Comparison of ENCODE assay signal across 11 mouse cellular contexts in genomic region chr5:31252795-31253545, GRCm38 (mm10). TPM values are rescaled to one million over a fixed set of nuclear protein-coding genes. Genes with fewer than 3 reads are reported as not detected.
DNase-seq lines count a peak whose midpoint lies in the region; ATAC-seq and TF ChIP-seq lines count a peak whose summit lies in the region.
"Had no signal": no experiment of that assay in that cellular context is flagged by ENCODE, and none has a peak within 500 bp of the region (broad histone marks: within the 10 kb centered on the region; RNA-seq: fewer than 3 reads in every experiment).

No protein-coding gene starts in this region.

- DNase-seq in heart, adult 2 months = no peak
- no peak for DNase-seq in heart, postnatal 10 days
- no peak for DNase-seq in lung, postnatal 36 days
- peak; percentile 65 for DNase-seq in forelimb bud, embryonic 11.5 days (ENCODE audit: low read depth, low spot score)

- no peak for TF ChIP-seq CTCF in heart, adult 2 months (IDR thresholded peaks at IDR 0.05)

- peak overlapping the region; percentile 59 for H3K4me2 ChIP-seq in lung, embryonic 16.5 days (ENCODE audit: low read depth, low read length)
- peak overlapping the region; percentile 52 for H3K4me2 ChIP-seq in stomach, embryonic 15.5 days
- H3K4me2 ChIP-seq in midbrain, embryonic 16.5 days (ENCODE audit: low read length) = no peak overlapping the region
- H3K4me2 ChIP-seq in forebrain, embryonic 16.5 days (ENCODE audit: low read length) = no peak overlapping the region

- TF ChIP-seq EP300 in heart, adult 2 months (IDR thresholded peaks at IDR 0.05; ENCODE audit: insufficient read depth, low read depth, low read length) = no peak

- ATAC-seq in lung, embryonic 16.5 days (ENCODE audit: low read depth) = no peak
- ATAC-seq in stomach, embryonic 15.5 days (ENCODE audit: insufficient read depth, low FRiP score, low read depth) = no peak
- no peak for ATAC-seq in midbrain, embryonic 16.5 days
- ATAC-seq in forebrain, embryonic 16.5 days = no peak

- no peaks in the 10 kb centered on the region for H3K9me3 ChIP-seq in lung, embryonic 16.5 days (ENCODE audit: control insufficient read depth, low read length)
- H3K9me3 ChIP-seq in stomach, embryonic 15.5 days = no peaks in the 10 kb centered on the region
- H3K9me3 ChIP-seq in midbrain, embryonic 16.5 days (replicated peaks; ENCODE audit: control insufficient read depth, low read length, poor library complexity, severe bottlenecking) = no peaks in the 10 kb centered on the region
- no peaks in the 10 kb centered on the region for H3K9me3 ChIP-seq in forebrain, embryonic 16.5 days (ENCODE audit: control insufficient read depth, low read length)
- H3K9me3 ChIP-seq: hindbrain, embryonic 12.5 days had no signal

- no peak overlapping the region for H3K4me3 ChIP-seq in heart, adult 2 months
- H3K4me3 ChIP-seq in lung, embryonic 16.5 days (ENCODE audit: low read length) = peak overlapping the region; percentile 49
- H3K4me3 ChIP-seq in stomach, embryonic 15.5 days (replicated peaks) = peak overlapping the region; percentile 45
- H3K4me3 ChIP-seq in midbrain, embryonic 16.5 days (ENCODE audit: low read depth, low read length) = no peak overlapping the region
- no peak overlapping the region for H3K4me3 ChIP-seq in forebrain, embryonic 16.5 days (replicated peaks; ENCODE audit: low read length)

- no peaks in the 10 kb centered on the region for H3K27me3 ChIP-seq in heart, adult 2 months (ENCODE audit: control insufficient read depth, insufficient read depth, low read length)
- no peaks in the 10 kb centered on the region for H3K27me3 ChIP-seq in lung, embryonic 16.5 days (ENCODE audit: control insufficient read depth, insufficient read depth, low read depth, low read length)
- H3K27me3 ChIP-seq in stomach, embryonic 15.5 days (replicated peaks) = no peaks in the 10 kb centered on the region
- H3K27me3 ChIP-seq in midbrain, embryonic 16.5 days (ENCODE audit: control insufficient read depth, insufficient read depth, low read depth, low read length) = no peaks in the 10 kb centered on the region
- H3K27me3 ChIP-seq in forebrain, embryonic 16.5 days (replicated peaks; ENCODE audit: control insufficient read depth, insufficient read depth, low read length) = no peaks in the 10 kb centered on the region

- 81% methylated on average over 16 of the region's 16 CpGs for WGBS in heart, adult 2 months
- 67% methylated on average over 16 of the region's 16 CpGs for WGBS in lung, embryonic 16.5 days
- 71% methylated on average over 16 of the region's 16 CpGs for WGBS in stomach, embryonic 15.5 days
- WGBS in midbrain, embryonic 16.5 days = 83% methylated on average over 16 of the region's 16 CpGs
- 81% methylated on average over 16 of the region's 16 CpGs for WGBS in forebrain, embryonic 16.5 days

- H3K79me2 ChIP-seq in heart, adult 2 months (replicated peaks; ENCODE audit: control insufficient read depth, insufficient read depth, low read length) = no peaks in the 10 kb centered on the region

- no peak for TF ChIP-seq POLR2A in heart, adult 2 months (IDR thresholded peaks at IDR 0.05; ENCODE audit: insufficient read depth, low read depth, low read length)

- H3K9ac ChIP-seq in heart, adult 2 months (ENCODE audit: low read depth, low read length) = no peak overlapping the region
- H3K9ac ChIP-seq in lung, embryonic 16.5 days (ENCODE audit: low read length) = peak overlapping the region; percentile 63
- H3K9ac ChIP-seq in stomach, embryonic 15.5 days = no peak overlapping the region
- H3K9ac ChIP-seq in midbrain, embryonic 16.5 days (ENCODE audit: low read depth, low read length) = no peak overlapping the region
- H3K9ac ChIP-seq in forebrain, embryonic 16.5 days (replicated peaks; ENCODE audit: low read depth, low read length) = no peak overlapping the region
- H3K9ac ChIP-seq: hindbrain, embryonic 12.5 days had no signal

- peaks cover 14% of the 10 kb centered on the region for H3K36me3 ChIP-seq in heart, adult 2 months (ENCODE audit: control insufficient read depth, insufficient read depth, low read length)
- peaks cover 39% of the 10 kb centered on the region for H3K36me3 ChIP-seq in lung, embryonic 16.5 days (ENCODE audit: control insufficient read depth, insufficient read depth, low read length)
- peaks cover 33% of the 10 kb centered on the region for H3K36me3 ChIP-seq in stomach, embryonic 15.5 days
- peaks cover 36% of the 10 kb centered on the region for H3K36me3 ChIP-seq in midbrain, embryonic 16.5 days (ENCODE audit: control insufficient read depth, insufficient read depth, low read length)
- peaks cover 23% of the 10 kb centered on the region for H3K36me3 ChIP-seq in forebrain, embryonic 16.5 days (ENCODE audit: control insufficient read depth, insufficient read depth)

- intact Hi-C loops in heart, adult 2 months (cut with DNase I) = no loop called here
- intact Hi-C loops in heart, postnatal 10 days (cut with DNase I) = no loop called here

- peak overlapping the region; percentile 73; the same call in 1 of the 2 replicates for H3K27ac ChIP-seq in heart, adult 2 months
- 0 out of 2 replicates have a peak overlapping the region, but pooled peaks have one; percentile 81 for H3K27ac ChIP-seq in lung, embryonic 16.5 days (ENCODE audit: low read length)
- peak overlapping the region; percentile 83; the same call in 1 of the 2 replicates for H3K27ac ChIP-seq in stomach, embryonic 15.5 days
- no peak overlapping the region for H3K27ac ChIP-seq in midbrain, embryonic 16.5 days (ENCODE audit: low read length)
- H3K27ac ChIP-seq in forebrain, embryonic 16.5 days (ENCODE audit: low read length) = no peak overlapping the region
- H3K27ac ChIP-seq: hindbrain, embryonic 12.5 days; macrophage had no signal

- peaks cover 16% of the 10 kb centered on the region for H3K4me1 ChIP-seq in heart, adult 2 months (ENCODE audit: control insufficient read depth, insufficient read depth, low read length)
- peaks cover 11% of the 10 kb centered on the region for H3K4me1 ChIP-seq in lung, embryonic 16.5 days (replicated peaks; ENCODE audit: control insufficient read depth, insufficient read depth, low read length)
- peaks cover 16% of the 10 kb centered on the region for H3K4me1 ChIP-seq in stomach, embryonic 15.5 days
- no peaks in the 10 kb centered on the region for H3K4me1 ChIP-seq in midbrain, embryonic 16.5 days (ENCODE audit: control insufficient read depth, insufficient read depth, low read length)
- 0 out of 2 replicates have a peak, but pooled peaks cover 2% of the 10 kb centered on the region for H3K4me1 ChIP-seq in forebrain, embryonic 16.5 days (replicated peaks; ENCODE audit: control insufficient read depth, insufficient read depth, low read length)

RNA-seq across cellular contexts. Expression of gene Krtcap3, which starts 1.5 kb away (rescaled TPM):
- total RNA-seq in heart, adult 2 months (2021) = 1 to 10 TPM; 1.2 to 1.5 TPM
- polyA plus RNA-seq in heart, adult 2 months (2012; rRNA removed) = 6.4 and 7.2 TPM in 2 replicates
- 1 to 10 TPM; 2.1 to 2.5 TPM for total RNA-seq in heart, postnatal 10 days (2021)
- polyA plus RNA-seq in lung, embryonic 16.5 days (2015; fragmentation: Nextera tagmentation; extraction: Ambion mirVana) = 38.9 and 40.8 TPM in 2 replicates
- polyA plus RNA-seq in stomach, embryonic 15.5 days (2015; fragmentation: Nextera tagmentation; extraction: Ambion mirVana) = 65.4 and 66.6 TPM in 2 replicates
- polyA plus RNA-seq in midbrain, embryonic 16.5 days (2015; fragmentation: Nextera tagmentation; extraction: Ambion mirVana) = 2.1 and 2.2 TPM in 2 replicates
- 2.4 and 3.8 TPM in 2 replicates for polyA plus RNA-seq in forebrain, embryonic 16.5 days (2015; fragmentation: Nextera tagmentation; extraction: Ambion mirVana)

RNA-seq across cellular contexts. Expression of gene Gm9970, which starts 11.9 kb away (rescaled TPM):
- total RNA-seq in heart, adult 2 months (2021) = not detected
- 0.31 TPM in 1 of 2 replicates, not detected in the other for polyA plus RNA-seq in heart, adult 2 months (2012; rRNA removed)
- 1 to 10 TPM in 1 of 2 experiments, not detected in 1; 1.0 TPM for total RNA-seq in heart, postnatal 10 days (2021)
- polyA plus RNA-seq in lung, embryonic 16.5 days (2015; fragmentation: Nextera tagmentation; extraction: Ambion mirVana) = 0.57 and 0.60 TPM in 2 replicates
- 0.44 and 0.53 TPM in 2 replicates for polyA plus RNA-seq in stomach, embryonic 15.5 days (2015; fragmentation: Nextera tagmentation; extraction: Ambion mirVana)
- polyA plus RNA-seq in midbrain, embryonic 16.5 days (2015; fragmentation: Nextera tagmentation; extraction: Ambion mirVana) = 0.62 and 0.71 TPM in 2 replicates
- polyA plus RNA-seq in forebrain, embryonic 16.5 days (2015; fragmentation: Nextera tagmentation; extraction: Ambion mirVana) = 0.99 TPM in 1 of 2 replicates, not detected in the other
- polyA plus RNA-seq: cortical plate, adult 2 months; macrophage had no signal

RNA-seq across cellular contexts. Expression of gene Nrbp1, which starts 12.3 kb away (rescaled TPM):
- total RNA-seq in heart, adult 2 months (2021) = 10 to 100 TPM; 75.9 to 80.3 TPM
- 151 and 165 TPM in 2 replicates for polyA plus RNA-seq in heart, adult 2 months (2012; rRNA removed)
- 10 to 100 TPM; 83.8 to 85.2 TPM for total RNA-seq in heart, postnatal 10 days (2021)
- polyA plus RNA-seq in lung, embryonic 16.5 days (2015; fragmentation: Nextera tagmentation; extraction: Ambion mirVana) = 152 and 162 TPM in 2 replicates
- polyA plus RNA-seq in stomach, embryonic 15.5 days (2015; fragmentation: Nextera tagmentation; extraction: Ambion mirVana) = 140 and 141 TPM in 2 replicates
- 156 and 165 TPM in 2 replicates for polyA plus RNA-seq in midbrain, embryonic 16.5 days (2015; fragmentation: Nextera tagmentation; extraction: Ambion mirVana)
- 169 and 170 TPM in 2 replicates for polyA plus RNA-seq in forebrain, embryonic 16.5 days (2015; fragmentation: Nextera tagmentation; extraction: Ambion mirVana)

RNA-seq across cellular contexts. Expression of gene Ppm1g, which starts 32.5 kb away (rescaled TPM):
- 10 to 100 TPM; 51.1 to 60.8 TPM for total RNA-seq in heart, adult 2 months (2021)
- 26.6 and 35.1 TPM in 2 replicates for polyA plus RNA-seq in heart, adult 2 months (2012; rRNA removed)
- 10 to 100 TPM; 70.1 to 86.9 TPM for total RNA-seq in heart, postnatal 10 days (2021)
- polyA plus RNA-seq in lung, embryonic 16.5 days (2015; fragmentation: Nextera tagmentation; extraction: Ambion mirVana) = 122 and 126 TPM in 2 replicates
- polyA plus RNA-seq in stomach, embryonic 15.5 days (2015; fragmentation: Nextera tagmentation; extraction: Ambion mirVana) = 124 and 125 TPM in 2 replicates
- polyA plus RNA-seq in midbrain, embryonic 16.5 days (2015; fragmentation: Nextera tagmentation; extraction: Ambion mirVana) = 183 and 186 TPM in 2 replicates
- 169 and 175 TPM in 2 replicates for polyA plus RNA-seq in forebrain, embryonic 16.5 days (2015; fragmentation: Nextera tagmentation; extraction: Ambion mirVana)

RNA-seq across cellular contexts. Expression of gene Ift172, which starts 37.9 kb away (rescaled TPM):
- total RNA-seq in heart, adult 2 months (2021) = 10 to 100 TPM; 37.2 to 42.9 TPM
- polyA plus RNA-seq in heart, adult 2 months (2012; rRNA removed) = 28.0 and 30.2 TPM in 2 replicates
- total RNA-seq in heart, postnatal 10 days (2021) = 10 to 100 TPM; 34.1 to 40.4 TPM
- 41.6 and 44.3 TPM in 2 replicates for polyA plus RNA-seq in lung, embryonic 16.5 days (2015; fragmentation: Nextera tagmentation; extraction: Ambion mirVana)
- 27.2 and 31.1 TPM in 2 replicates for polyA plus RNA-seq in stomach, embryonic 15.5 days (2015; fragmentation: Nextera tagmentation; extraction: Ambion mirVana)
- polyA plus RNA-seq in midbrain, embryonic 16.5 days (2015; fragmentation: Nextera tagmentation; extraction: Ambion mirVana) = 32.3 and 40.0 TPM in 2 replicates
- polyA plus RNA-seq in forebrain, embryonic 16.5 days (2015; fragmentation: Nextera tagmentation; extraction: Ambion mirVana) = 34.2 and 39.4 TPM in 2 replicates

Comparison
In these comparisons a context has a peak if more than half of its experiments do, and no peak if none do; other contexts are left out.
1. H3K27ac ChIP-seq: peak in heart, adult 2 months (single experiment), lung, embryonic 16.5 days (single experiment) and stomach, embryonic 15.5 days (single experiment); none in midbrain, embryonic 16.5 days (single experiment) and forebrain, embryonic 16.5 days (single experiment).
2. H3K4me3 ChIP-seq: peak in lung, embryonic 16.5 days (single experiment) and stomach, embryonic 15.5 days (single experiment); none in heart, adult 2 months (single experiment), midbrain, embryonic 16.5 days (single experiment) and forebrain, embryonic 16.5 days (single experiment).
3. H3K4me2 ChIP-seq: peak in lung, embryonic 16.5 days (single experiment) and stomach, embryonic 15.5 days (single experiment); none in midbrain, embryonic 16.5 days (single experiment) and forebrain, embryonic 16.5 days (single experiment).